Mouse (Mus musculus): ENCODE measurements around the gene Gm10663. TPM values are rescaled to one million over a fixed set of nuclear protein-coding genes. Genes with fewer than 3 reads are reported as not detected.

Gm10663 gene
- not detected for polyA plus RNA-seq (2014; fragmentation: Illumina TruSeq; extraction: RNeasy Lipid Tissue Mini Kit (QIAGEN cat#74804); ENCODE audit: low replicate concordance)

DNA sequence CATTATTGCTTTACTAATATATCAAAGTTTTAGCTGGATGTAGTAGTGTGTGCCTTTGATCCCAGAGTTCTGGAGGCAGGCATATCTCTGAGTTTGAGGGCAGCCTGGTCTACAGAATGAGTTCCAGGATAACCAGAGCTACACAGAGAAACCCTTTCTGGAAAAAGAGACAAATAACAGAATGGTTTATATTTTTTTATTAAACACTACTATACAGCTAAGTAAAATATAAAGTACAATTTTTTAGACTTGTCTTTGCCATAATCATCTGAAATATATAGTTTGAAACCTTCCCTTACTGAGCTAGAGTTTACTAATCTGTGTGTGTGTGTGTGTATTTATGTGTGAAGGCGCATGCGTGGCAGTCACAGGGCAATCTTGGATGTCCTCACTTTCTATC lies at the start of gene Gm10663:
Gene Gm10663 (plus strand): TSS at position 301 of the 400 bp plus-strand sequence.

DNA sequence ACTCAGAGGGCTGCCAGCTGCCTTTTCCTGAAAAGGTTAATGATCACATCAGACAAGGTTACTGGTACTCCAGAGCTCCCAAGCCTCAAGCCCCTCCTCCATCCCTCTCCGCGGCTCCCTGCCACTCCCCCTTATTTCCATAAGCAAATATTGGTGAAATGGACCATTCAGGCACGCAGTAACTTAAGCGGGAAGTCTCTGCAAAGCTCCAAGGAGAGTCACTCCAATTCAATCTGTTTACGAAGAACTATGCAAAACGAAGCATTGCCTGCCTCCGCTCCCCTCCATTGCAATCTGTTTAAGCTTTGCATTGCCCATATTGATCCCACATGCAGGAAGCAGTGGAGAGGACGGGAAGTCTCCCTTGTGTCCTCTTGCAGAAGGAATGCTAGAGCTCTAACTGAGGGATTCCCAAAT lies 37.7 kb upstream of the Gm10663 start, which contains the start of gene Apela:
Gene Apela (minus strand): TSS at position 220 of the 417 bp plus-strand sequence.

Other genes with a start within 250 kb of the Gm10663 start
- 24.5 TPM for gene Klhl2, start 225.0 kb upstream of the Gm10663 start, polyA plus RNA-seq (2014; fragmentation: Illumina TruSeq; extraction: RNeasy Lipid Tissue Mini Kit (QIAGEN cat#74804); ENCODE audit: low replicate concordance)
- 15.9 TPM for gene Tmem192, start 127.8 kb upstream of the Gm10663 start, polyA plus RNA-seq (2014; fragmentation: Illumina TruSeq; extraction: RNeasy Lipid Tissue Mini Kit (QIAGEN cat#74804); ENCODE audit: low replicate concordance)
- not detected for gene Trim75, start 87.2 kb upstream of the Gm10663 start, polyA plus RNA-seq (2014; fragmentation: Illumina TruSeq; extraction: RNeasy Lipid Tissue Mini Kit (QIAGEN cat#74804); ENCODE audit: low replicate concordance)
- gene Trim61, start 56.5 kb upstream of the Gm10663 start, polyA plus RNA-seq (2014; fragmentation: Illumina TruSeq; extraction: RNeasy Lipid Tissue Mini Kit (QIAGEN cat#74804); ENCODE audit: low replicate concordance) = not detected
- not detected for gene Trim60, start 56.4 kb upstream of the Gm10663 start, polyA plus RNA-seq (2014; fragmentation: Illumina TruSeq; extraction: RNeasy Lipid Tissue Mini Kit (QIAGEN cat#74804); ENCODE audit: low replicate concordance)
- not detected for gene Apela, start 37.7 kb upstream of the Gm10663 start, polyA plus RNA-seq (2014; fragmentation: Illumina TruSeq; extraction: RNeasy Lipid Tissue Mini Kit (QIAGEN cat#74804); ENCODE audit: low replicate concordance)
- 240 TPM for gene BC030870, start 54.5 kb downstream of the Gm10663 start, polyA plus RNA-seq (2014; fragmentation: Illumina TruSeq; extraction: RNeasy Lipid Tissue Mini Kit (QIAGEN cat#74804); ENCODE audit: low replicate concordance)